Mouse (Mus musculus): ENCODE results near the gene Lpxn.

GRCm38 (mm10) chr19:12818507-12818906 is 22.5 kb downstream of the Lpxn start:
- TF ChIP-seq CTCF (IDR thresholded peaks at IDR 0.05; ENCODE audit: low read depth, low read length) (no peak), POLR2A (IDR thresholded peaks at IDR 0.05; ENCODE audit: insufficient read depth, low read length) (no peak)
